Mouse (Mus musculus) forebrain, embryonic 15.5 days (tissue): Measurements from ENCODE around the gene Ddb2. TPM values are rescaled to one million over a fixed set of nuclear protein-coding genes. Genes with fewer than 3 reads are reported as not detected.
"Not testable (repeated sequence)": the region's sequence is repeated elsewhere in the genome, so short reads cannot be mapped to it uniquely, and the experiment has no call there.

Experiments used
- ATAC-seq: fragments of 200-750 bp; cut with Nextera tagmentation; replicated peaks from 2 replicates; pipeline ENCODE4 v1.8.0; 2017; ENCODE audit warnings: mild to moderate bottlenecking, moderate TSS enrichment, moderate library complexity
- H3K27ac ChIP-seq: fragments of 300-500 bp; sonication (generic); replicated peaks from 2 replicates; pipeline ENCODE4 v1.5.1; 2015; ENCODE audit warnings: mild to moderate bottlenecking, inconsistent platforms
- H3K27me3 ChIP-seq: fragments of 300-500 bp; sonication (generic); 2 replicates; pipeline ENCODE4 v1.6.1; 2015; ENCODE audit warnings: inconsistent platforms
- H3K36me3 ChIP-seq: fragments of 300-500 bp; sonication (generic); 2 replicates; pipeline ENCODE4 v1.6.1; 2015; ENCODE audit warnings: mild to moderate bottlenecking, inconsistent platforms
- H3K4me1 ChIP-seq: fragments of 300-500 bp; sonication (generic); 2 replicates; pipeline ENCODE4 v1.6.1; 2015; ENCODE audit warnings: inconsistent platforms
- H3K4me2 ChIP-seq: fragments of 300-500 bp; sonication (generic); replicated peaks from 2 replicates; pipeline ENCODE4 v1.6.1; 2015; ENCODE audit warnings: mild to moderate bottlenecking, inconsistent platforms
- H3K4me3 ChIP-seq: fragments of 300-500 bp; sonication (generic); 2 replicates; pipeline ENCODE4 v1.5.1; 2015; ENCODE audit warnings: mild to moderate bottlenecking, inconsistent platforms
- H3K9ac ChIP-seq: fragments of 300-500 bp; sonication (generic); replicated peaks from 2 replicates; pipeline ENCODE4 v1.6.1; 2015; ENCODE audit warnings: mild to moderate bottlenecking, inconsistent platforms
- H3K9me3 ChIP-seq: fragments of 300-500 bp; sonication (generic); 2 replicates; pipeline ENCODE4 v1.6.1; 2016; ENCODE audit warnings: inconsistent platforms
- WGBS: fragments of 180-500 bp; shearing (Covaris S2); methylation state at CpG from one replicate; pipeline ENCODE4 v1.1.7; 2015; ENCODE audit warnings: mixed read lengths; 5-methylcytosine and 5-hydroxymethylcytosine counted together
- polyA plus RNA-seq: library from polyadenylated mRNA; unstranded; fragments of >200 nt; fragmentation: Nextera tagmentation; extraction: Ambion mirVana; gene quantifications from 2 replicates; pipeline ENCODE4 v1.2.1, GENCODE M21; 2015

Ddb2 gene
- polyA plus RNA-seq, 1 experiment from 2014 or later: 14.5 TPM

- no peak for ATAC-seq
- Histone ChIP-seq H3K36me3 (no peaks in the 10 kb centered on the region), H3K9me3 (no peaks in the 10 kb centered on the region), H3K4me1 (peaks cover 29% of the 10 kb centered on the region), H3K9ac (no peak overlapping the region), H3K27ac (no peak overlapping the region), H3K4me2 (no peak overlapping the region), H3K4me3 (no peak overlapping the region), H3K27me3 (peaks cover 21% of the 10 kb centered on the region; the same call in 1 of the 2 replicates)
- WGBS: 63% methylated on average over 4 of the region's 4 CpGs
These were observed 15.7 kb upstream of the Ddb2 start for GRCm38 (mm10) chr2:91252512-91252911.

DNA sequence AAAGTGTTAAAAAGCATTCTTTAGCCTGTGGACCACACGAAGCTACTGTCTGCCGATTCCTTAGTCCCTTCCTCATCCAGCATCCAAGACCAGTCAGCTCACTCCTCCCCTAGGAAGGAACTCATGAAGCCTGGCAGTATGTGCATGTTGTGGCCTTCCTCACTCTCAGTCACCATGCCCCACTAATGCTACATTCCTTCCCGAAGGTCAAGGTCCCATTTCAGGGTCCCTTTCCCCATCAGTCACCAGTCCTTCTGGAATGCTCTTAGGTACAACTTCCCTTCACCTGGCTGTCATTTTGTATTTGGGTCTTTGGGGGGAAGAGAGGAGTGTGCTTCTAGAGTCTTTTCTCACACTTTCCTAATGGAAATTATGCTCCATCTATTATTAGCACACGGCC lies 15.2 kb upstream of the Ddb2 start:
- no peak overlapping the region for H3K4me3 ChIP-seq
- no peak for ATAC-seq
- H3K9me3 ChIP-seq: no peaks in the 10 kb centered on the region
- H3K9ac ChIP-seq: no peak overlapping the region
- no peak overlapping the region for H3K4me2 ChIP-seq
- no peak overlapping the region for H3K27ac ChIP-seq
- WGBS: 74% methylated on average over 4 of the region's 4 CpGs
- H3K27me3 ChIP-seq: peaks cover 16% of the 10 kb centered on the region; the same call in 1 of the 2 replicates
- H3K36me3 ChIP-seq: no peaks in the 10 kb centered on the region
- H3K4me1 ChIP-seq: peaks cover 23% of the 10 kb centered on the region

GRCm38 (mm10) chr2:91248366-91248765 lies 11.6 kb upstream of the Ddb2 start:
- Histone ChIP-seq H3K27ac (no peak overlapping the region), H3K36me3 (no peaks in the 10 kb centered on the region), H3K27me3 (peaks cover 5% of the 10 kb centered on the region; the same call in 1 of the 2 replicates), H3K4me2 (no peak overlapping the region), H3K4me1 (no peaks in the 10 kb centered on the region), H3K9ac (no peak overlapping the region), H3K9me3 (no peaks in the 10 kb centered on the region), H3K4me3 (no peak overlapping the region)
- ATAC-seq: no peak
- 87% methylated on average over 4 of the region's 4 CpGs for WGBS

DNA sequence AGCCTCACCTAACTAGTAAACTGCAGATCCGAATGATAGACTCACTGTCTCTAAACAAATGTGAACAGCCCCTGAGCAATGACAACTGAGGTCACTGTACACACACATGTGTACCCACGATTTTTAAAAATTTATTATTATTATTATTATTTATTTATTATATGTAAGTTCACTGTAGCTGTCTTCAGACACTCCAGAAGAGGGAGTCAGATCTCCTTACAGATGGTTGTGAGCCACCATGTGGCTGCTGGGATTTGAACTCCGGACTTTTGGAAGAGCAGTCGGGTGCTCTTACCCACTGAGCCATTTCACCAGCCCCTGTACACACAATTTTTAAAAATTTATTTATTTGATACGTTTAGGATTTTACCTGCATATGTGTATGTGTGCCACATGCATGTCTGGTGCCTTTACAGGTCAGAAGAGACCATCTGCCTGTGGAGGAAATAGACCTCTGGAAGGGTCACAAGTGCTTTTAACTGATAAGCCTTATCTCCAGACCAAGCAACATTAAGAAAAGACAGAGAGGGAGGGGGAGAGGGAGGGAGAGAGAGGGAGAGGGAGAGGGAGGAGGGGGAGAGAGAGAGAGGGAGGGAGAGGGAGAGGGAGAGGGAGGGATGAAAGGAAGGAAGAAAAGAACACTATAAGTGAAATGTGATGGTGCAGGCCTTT lies 7.9 kb upstream of the Ddb2 start:
- H3K9me3 ChIP-seq: no peaks in the 10 kb centered on the region
- H3K27ac ChIP-seq: no peak overlapping the region
- no peaks in the 10 kb centered on the region for H3K27me3 ChIP-seq
- WGBS: 85% methylated on average over 5 of the region's 5 CpGs
- ATAC-seq: no peak
- no peak overlapping the region for H3K4me3 ChIP-seq
- no peak overlapping the region for H3K9ac ChIP-seq
- H3K4me1 ChIP-seq: no peaks in the 10 kb centered on the region
- no peak overlapping the region for H3K4me2 ChIP-seq
- no peaks in the 10 kb centered on the region for H3K36me3 ChIP-seq

GRCm38 (mm10) chr2:91243416-91243815 lies 6.6 kb upstream of the Ddb2 start:
- H3K27ac ChIP-seq: no peak overlapping the region
- H3K9me3 ChIP-seq: no peaks in the 10 kb centered on the region
- no peak overlapping the region for H3K4me2 ChIP-seq
- ATAC-seq: no peak
- H3K36me3 ChIP-seq: no peaks in the 10 kb centered on the region
- no peak overlapping the region for H3K9ac ChIP-seq
- no peaks in the 10 kb centered on the region for H3K27me3 ChIP-seq
- H3K4me3 ChIP-seq: no peak overlapping the region
- 49% methylated on average over 3 of the region's 3 CpGs for WGBS
- H3K4me1 ChIP-seq: no peaks in the 10 kb centered on the region; the same call in 1 of the 2 replicates

- Histone ChIP-seq H3K27ac (no peak overlapping the region), H3K4me2 (no peak overlapping the region), H3K9ac (no peak overlapping the region), H3K36me3 (no peaks in the 10 kb centered on the region), H3K4me3 (no peak overlapping the region), H3K27me3 (no peaks in the 10 kb centered on the region), H3K4me1 (peaks cover 4% of the 10 kb centered on the region), H3K9me3 (no peaks in the 10 kb centered on the region)
- 82% methylated on average over 5 of the region's 5 CpGs for WGBS
- no peak for ATAC-seq
These were observed 5.8 kb upstream of the Ddb2 start for GRCm38 (mm10) chr2:91242547-91242946.

- H3K9me3 ChIP-seq, H3K27me3 ChIP-seq, H3K36me3 ChIP-seq: not testable (repeated sequence)
- ATAC-seq: peak; percentile 58
- H3K27ac ChIP-seq: peak overlapping the region; percentile 93
- 18% methylated on average over 4 of the region's 4 CpGs for WGBS
- H3K4me2 ChIP-seq: peak overlapping the region; percentile 76
- H3K4me3 ChIP-seq: peak overlapping the region; percentile 52
- H3K4me1 ChIP-seq: peaks cover 11% of the 10 kb centered on the region
- peak overlapping the region; percentile 61 for H3K9ac ChIP-seq
These were observed 814 bp upstream of the Ddb2 start for GRCm38 (mm10) chr2:91237511-91238080.

- Histone ChIP-seq H3K27ac (no peak overlapping the region), H3K4me3 (no peak overlapping the region), H3K4me1 (no peaks in the 10 kb centered on the region), H3K4me2 (no peak overlapping the region), H3K9me3 (no peaks in the 10 kb centered on the region), H3K36me3 (peaks cover 4% of the 10 kb centered on the region; the same call in 1 of the 2 replicates), H3K27me3 (no peaks in the 10 kb centered on the region), H3K9ac (no peak overlapping the region)
- ATAC-seq: no peak
- 84% methylated on average over 2 of the region's 2 CpGs for WGBS
These were observed 7.0 kb downstream of the Ddb2 start for GRCm38 (mm10) chr2:91229735-91230134.

GRCm38 (mm10) chr2:91223614-91224013 lies 13.2 kb downstream of the Ddb2 start:
- no peaks in the 10 kb centered on the region for H3K36me3 ChIP-seq
- no peaks in the 10 kb centered on the region for H3K4me1 ChIP-seq
- H3K4me2 ChIP-seq: no peak overlapping the region
- H3K9ac ChIP-seq: no peak overlapping the region
- no peak for ATAC-seq
- no peak overlapping the region for H3K4me3 ChIP-seq
- no peaks in the 10 kb centered on the region for H3K9me3 ChIP-seq
- 78% methylated on average over 2 of the region's 2 CpGs for WGBS
- H3K27ac ChIP-seq: no peak overlapping the region
- no peaks in the 10 kb centered on the region for H3K27me3 ChIP-seq

GRCm38 (mm10) chr2:91220501-91220900 lies 16.3 kb downstream of the Ddb2 start:
- H3K36me3 ChIP-seq: peaks cover 7% of the 10 kb centered on the region; the same call in 1 of the 2 replicates
- 0 out of 2 replicates have a peak, but pooled peaks cover 5% of the 10 kb centered on the region for H3K4me1 ChIP-seq
- 98% methylated on average over 3 of the region's 3 CpGs for WGBS
- no peak for ATAC-seq
- H3K4me3 ChIP-seq: no peak overlapping the region
- no peak overlapping the region for H3K4me2 ChIP-seq
- H3K27me3 ChIP-seq: no peaks in the 10 kb centered on the region
- no peak overlapping the region for H3K9ac ChIP-seq
- no peaks in the 10 kb centered on the region for H3K9me3 ChIP-seq
- no peak overlapping the region for H3K27ac ChIP-seq

- no peak overlapping the region for H3K9ac ChIP-seq
- H3K4me3 ChIP-seq: no peak overlapping the region
- no peak overlapping the region for H3K27ac ChIP-seq
- H3K27me3 ChIP-seq: no peaks in the 10 kb centered on the region
- H3K36me3 ChIP-seq: peaks cover 32% of the 10 kb centered on the region
- no peak for ATAC-seq
- no peak overlapping the region for H3K4me2 ChIP-seq
- 0 out of 2 replicates have a peak, but pooled peaks cover 5% of the 10 kb centered on the region for H3K4me1 ChIP-seq
- 38% methylated on average over 4 of the region's 4 CpGs for WGBS
- no peaks in the 10 kb centered on the region for H3K9me3 ChIP-seq
These were observed 19.8 kb downstream of the Ddb2 start for GRCm38 (mm10) chr2:91217032-91217431.

DNA sequence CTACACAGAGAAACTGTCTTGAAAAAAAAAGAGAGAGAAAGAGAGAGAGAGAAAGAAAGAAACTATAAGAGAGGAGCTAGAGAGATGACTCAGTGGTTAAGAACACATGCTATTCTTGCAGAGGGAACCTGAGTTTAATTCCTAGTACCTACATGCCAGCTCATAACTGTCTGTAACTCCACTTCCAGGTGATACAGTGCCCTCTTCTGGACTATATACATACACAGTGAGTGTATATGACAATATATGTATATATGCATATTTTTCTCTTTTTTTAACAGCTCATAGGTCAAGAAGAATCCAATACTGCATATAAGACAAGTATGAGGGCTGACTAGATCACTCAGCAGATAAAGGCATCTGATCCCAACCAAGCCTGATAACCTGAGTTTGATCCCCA lies 23.5 kb downstream of the Ddb2 start:
- Histone ChIP-seq H3K4me1 (0 out of 2 replicates have a peak, but pooled peaks cover 5% of the 10 kb centered on the region), H3K27me3 (no peaks in the 10 kb centered on the region), H3K4me2 (no peak overlapping the region), H3K27ac (no peak overlapping the region), H3K36me3 (peaks cover 66% of the 10 kb centered on the region), H3K9me3 (no peaks in the 10 kb centered on the region), H3K4me3 (no peak overlapping the region), H3K9ac (no peak overlapping the region)
- ATAC-seq: no peak
